Mouse (Mus musculus): ENCODE data around the gene Copb1. TPM values are rescaled to one million over a fixed set of nuclear protein-coding genes. Genes with fewer than 3 reads are reported as not detected.
"Not testable (repeated sequence)": the region's sequence is repeated elsewhere in the genome, so short reads cannot be mapped to it uniquely, and the experiment has no call there.

Copb1 gene
- polyA plus RNA-seq, 1 experiment from 2014 or later = 89.8 TPM

DNA sequence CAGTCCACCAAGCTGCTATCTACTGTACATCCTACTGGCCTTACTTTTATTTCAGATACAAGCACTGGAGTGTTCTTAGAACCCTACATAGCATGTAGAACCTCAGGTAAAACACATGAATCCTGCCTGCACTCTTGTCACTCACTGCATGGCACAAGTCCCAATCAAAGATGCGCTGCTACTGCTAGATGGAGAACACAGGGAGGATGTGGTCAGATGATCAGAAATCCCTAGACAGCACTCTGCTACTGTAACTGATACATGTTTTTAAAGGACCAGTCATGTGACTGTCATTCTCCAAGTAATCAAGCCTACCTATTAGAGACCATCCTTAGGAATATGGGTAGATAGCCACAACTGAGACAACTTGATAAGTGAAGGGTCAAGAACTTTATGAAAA is 44.7 kb downstream of the Copb1 start:
- Histone ChIP-seq H3K4me3 (no peak overlapping the region), H3K27me3 (ENCODE audit: poor library complexity, severe bottlenecking) (no peaks in the 10 kb centered on the region), H3K36me3 (replicated peaks) (peaks cover 25% of the 10 kb centered on the region), H3K4me1 (no peaks in the 10 kb centered on the region), H3K9me3 (no peaks in the 10 kb centered on the region), H3K27ac (no peak overlapping the region)
- 91% methylated on average over 1 of the region's 1 CpGs for WGBS
- DNase-seq (ENCODE audit: extremely low spot score, low spot score) = no peak

DNA sequence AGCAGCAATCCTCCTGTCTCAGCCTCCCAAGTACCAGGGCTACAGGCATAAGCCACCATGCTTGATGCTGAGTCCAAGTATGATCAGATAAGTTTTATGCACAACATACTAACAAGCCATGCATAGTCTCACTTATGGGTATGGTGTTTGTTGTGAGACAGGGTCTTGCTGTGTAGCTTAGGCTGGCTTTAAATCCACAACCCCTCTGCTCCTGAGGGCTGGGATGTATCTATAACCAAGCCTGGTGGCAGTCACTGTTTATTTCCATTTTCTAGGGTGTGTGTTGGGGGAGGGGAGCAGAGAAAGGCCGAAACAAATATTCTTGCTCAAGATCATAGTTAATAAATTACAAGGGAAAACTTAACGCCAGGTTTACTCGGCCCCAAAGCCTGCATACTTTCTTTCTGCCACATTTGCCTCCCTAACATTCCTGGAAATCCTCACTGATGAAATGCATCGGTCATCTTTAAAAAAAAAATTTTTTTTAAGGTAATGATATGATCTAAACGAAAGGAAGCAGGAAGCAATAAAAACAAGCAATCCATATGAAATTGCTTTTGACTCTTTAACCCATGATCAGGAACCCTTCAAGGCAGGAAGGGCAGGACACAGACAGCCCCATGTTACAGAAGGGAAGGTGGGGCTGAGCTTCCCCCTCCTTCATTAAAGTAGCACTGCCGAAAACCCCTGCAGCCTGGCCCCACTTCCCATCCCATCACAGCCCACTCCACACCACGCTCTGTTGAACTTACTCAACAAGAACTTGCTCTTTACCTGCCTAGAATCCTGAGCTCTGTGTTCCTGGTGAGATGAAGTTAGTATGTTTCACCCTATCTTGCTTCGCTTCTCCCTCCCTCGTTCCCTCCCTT is 50.8 kb downstream of the Copb1 start:
- Histone ChIP-seq H3K27me3 (ENCODE audit: poor library complexity, severe bottlenecking) (no peaks in the 10 kb centered on the region), H3K9me3 (no peaks in the 10 kb centered on the region), H3K36me3 (replicated peaks) (no peaks in the 10 kb centered on the region), H3K4me3 (no peak overlapping the region), H3K4me1 (no peaks in the 10 kb centered on the region), H3K27ac (no peak overlapping the region)
- no peak for DNase-seq (ENCODE audit: extremely low spot score, low spot score)
- WGBS = 80% methylated on average over 9 of the region's 9 CpGs

DNA sequence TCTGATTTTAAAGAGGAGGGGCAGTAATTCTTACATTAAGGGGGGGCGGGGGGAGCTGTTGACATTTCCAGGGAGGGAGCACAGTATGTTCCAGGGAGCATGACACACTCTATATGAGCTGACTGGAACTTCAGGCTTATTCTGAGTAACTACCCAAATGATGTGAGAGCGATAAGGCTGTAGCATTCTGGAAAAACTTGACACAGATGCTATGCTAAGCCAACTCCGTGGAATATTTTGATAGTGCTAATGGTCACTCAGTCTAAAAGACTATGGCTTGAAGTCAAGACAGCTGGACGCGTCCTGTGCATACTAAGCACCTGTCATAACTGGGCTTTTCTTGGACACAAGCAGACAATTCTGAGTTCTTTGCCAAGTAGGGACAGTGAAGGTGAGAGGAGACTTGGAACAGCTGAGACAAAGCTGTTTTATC is 51.5 kb downstream of the Copb1 start:
- no peak overlapping the region for H3K4me3 ChIP-seq
- 85% methylated on average over 5 of the region's 5 CpGs for WGBS
- DNase-seq (ENCODE audit: extremely low spot score, low spot score) = no peak
- H3K4me1 ChIP-seq = no peaks in the 10 kb centered on the region
- no peaks in the 10 kb centered on the region for H3K9me3 ChIP-seq
- H3K36me3 ChIP-seq (replicated peaks) = no peaks in the 10 kb centered on the region
- no peaks in the 10 kb centered on the region for H3K27me3 ChIP-seq (ENCODE audit: poor library complexity, severe bottlenecking)
- no peak overlapping the region for H3K27ac ChIP-seq

DNA sequence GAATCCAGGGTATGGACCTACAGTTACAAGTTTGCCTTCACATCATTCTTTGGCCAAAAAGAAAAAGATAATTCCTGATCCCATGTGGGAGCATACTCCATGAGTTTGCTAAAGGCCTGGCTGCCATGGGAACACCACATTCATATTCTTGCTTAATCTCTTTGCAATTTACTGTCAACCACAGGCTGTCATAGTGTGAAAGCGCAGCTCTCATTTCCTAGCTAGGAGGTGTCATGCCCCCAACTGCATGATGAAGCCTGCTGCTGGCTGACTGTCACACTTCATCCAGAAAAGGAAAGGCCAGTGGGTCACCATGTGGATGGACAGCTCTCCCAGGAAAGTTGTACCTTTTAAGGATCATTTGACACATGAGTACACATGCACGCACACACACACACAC is 53.9 kb downstream of the Copb1 start:
- no peaks in the 10 kb centered on the region for H3K36me3 ChIP-seq (replicated peaks)
- H3K27me3 ChIP-seq (ENCODE audit: poor library complexity, severe bottlenecking) = no peaks in the 10 kb centered on the region
- no peak overlapping the region for H3K4me3 ChIP-seq
- H3K27ac ChIP-seq = no peak overlapping the region
- H3K9me3 ChIP-seq = no peaks in the 10 kb centered on the region
- H3K4me1 ChIP-seq = no peaks in the 10 kb centered on the region
- 85% methylated on average over 2 of the region's 2 CpGs for WGBS
- no peak for DNase-seq (ENCODE audit: extremely low spot score, low spot score)

DNA sequence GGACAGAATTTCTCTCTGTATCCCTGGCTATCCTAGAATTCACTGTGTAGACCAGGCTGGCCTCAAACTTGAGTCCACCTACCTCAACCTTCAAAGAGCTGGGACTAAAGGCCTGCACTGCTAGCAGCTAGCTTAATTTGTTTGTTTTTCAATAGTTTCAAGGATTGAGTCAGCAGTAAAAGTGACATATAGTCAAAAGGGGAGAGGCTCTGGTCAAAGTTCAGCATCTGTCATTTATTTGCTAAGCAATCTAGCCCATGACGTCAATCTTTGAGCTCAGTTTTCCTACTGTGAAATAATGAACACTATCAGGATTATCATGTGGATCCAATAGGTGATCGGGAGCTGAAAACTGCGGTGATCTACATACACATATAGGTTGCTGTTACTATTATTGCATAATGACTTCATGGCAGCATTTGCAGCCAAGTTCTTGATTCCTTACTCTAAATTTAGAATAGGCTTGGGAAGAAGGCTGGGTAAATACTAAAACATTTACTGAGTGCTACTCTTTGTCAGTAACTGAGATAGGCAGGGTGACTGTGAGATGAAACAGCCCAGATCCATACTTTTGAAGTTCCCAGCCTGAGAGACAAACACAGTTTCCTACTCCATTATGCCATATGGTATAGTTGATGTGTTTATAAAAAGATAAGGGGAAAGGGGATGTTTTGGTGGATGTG is 54.9 kb downstream of the Copb1 start:
- H3K27ac ChIP-seq = no peak overlapping the region
- H3K27me3 ChIP-seq (ENCODE audit: poor library complexity, severe bottlenecking) = no peaks in the 10 kb centered on the region
- 82% methylated on average over 3 of the region's 3 CpGs for WGBS
- H3K9me3 ChIP-seq = no peaks in the 10 kb centered on the region
- H3K4me1 ChIP-seq = no peaks in the 10 kb centered on the region
- H3K4me3 ChIP-seq = no peak overlapping the region
- no peak for DNase-seq (ENCODE audit: extremely low spot score, low spot score)
- H3K36me3 ChIP-seq (replicated peaks) = no peaks in the 10 kb centered on the region

DNA sequence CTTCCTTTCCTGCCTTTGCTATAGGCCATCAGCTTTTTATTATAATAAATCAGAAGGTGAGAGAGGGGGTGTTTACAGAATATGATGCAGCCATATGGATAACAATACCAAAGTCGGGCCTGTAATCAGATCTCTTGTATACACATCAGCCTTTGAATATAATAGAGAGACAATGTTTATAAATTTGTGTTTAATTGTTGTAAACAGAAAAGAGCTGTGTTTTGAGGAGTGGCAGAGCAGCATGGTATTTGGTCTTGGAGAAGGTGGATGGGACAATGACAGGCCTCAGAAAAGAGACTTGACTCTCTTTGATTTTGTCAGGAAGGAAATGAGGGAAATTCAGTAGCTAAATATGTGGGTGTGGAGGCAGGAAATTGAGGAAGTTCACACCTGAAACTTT is 56.3 kb downstream of the Copb1 start:
- H3K9me3 ChIP-seq = no peaks in the 10 kb centered on the region
- no peaks in the 10 kb centered on the region for H3K4me1 ChIP-seq
- H3K27ac ChIP-seq = no peak overlapping the region
- H3K4me3 ChIP-seq = no peak overlapping the region
- no peaks in the 10 kb centered on the region for H3K36me3 ChIP-seq (replicated peaks)
- H3K27me3 ChIP-seq (ENCODE audit: poor library complexity, severe bottlenecking) = no peaks in the 10 kb centered on the region
- DNase-seq (ENCODE audit: extremely low spot score, low spot score) = no peak
- WGBS = 89% methylated on average over 1 of the region's 1 CpGs

DNA sequence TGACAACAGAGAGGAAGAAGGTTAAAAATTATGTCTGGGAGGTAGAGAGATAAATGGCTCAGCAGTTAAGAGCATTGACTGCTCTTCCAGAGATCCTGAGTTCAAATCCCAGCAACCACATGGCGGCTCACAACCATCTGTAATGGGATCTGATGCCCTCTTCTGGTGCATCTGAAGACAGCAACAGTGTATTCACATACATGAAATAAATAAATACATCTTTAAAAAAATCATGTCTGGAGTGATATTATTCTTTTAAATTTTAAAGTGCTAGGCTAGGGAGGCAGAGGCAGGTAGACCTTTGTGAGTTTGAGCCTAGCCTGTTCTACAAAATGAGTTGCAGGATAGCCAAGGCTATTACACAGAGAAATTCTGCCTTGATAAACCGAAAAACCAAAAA is 57.9 kb downstream of the Copb1 start:
- not testable (repeated sequence) for H3K36me3 ChIP-seq (replicated peaks); H3K27ac ChIP-seq; DNase-seq (ENCODE audit: extremely low spot score, low spot score); H3K4me1 ChIP-seq; H3K9me3 ChIP-seq; H3K4me3 ChIP-seq; H3K27me3 ChIP-seq (ENCODE audit: poor library complexity, severe bottlenecking)
- WGBS = 80% methylated on average over 2 of the region's 2 CpGs

DNA sequence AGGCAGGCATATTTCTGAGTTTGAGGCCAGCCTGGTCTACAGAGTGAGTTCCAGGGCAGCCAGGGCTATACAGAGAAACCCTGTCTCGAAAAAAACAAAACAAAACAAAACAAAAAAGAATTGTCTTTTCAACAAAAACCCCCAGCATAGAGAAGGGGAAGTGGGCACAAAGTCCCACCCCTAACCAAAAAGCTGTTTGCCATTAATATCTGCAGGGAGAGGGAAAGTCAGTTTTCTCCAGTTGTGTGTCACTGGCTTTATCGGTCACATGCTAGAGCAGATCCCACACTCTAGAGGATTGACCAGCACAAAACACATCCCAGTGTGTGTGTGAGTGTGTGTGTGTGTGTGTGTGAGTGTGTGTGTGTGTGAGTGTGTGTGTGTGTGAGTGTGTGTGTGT is 59.7 kb downstream of the Copb1 start:
- WGBS = 95% methylated on average over 2 of the region's 2 CpGs
- H3K4me3 ChIP-seq; DNase-seq (ENCODE audit: extremely low spot score, low spot score); H3K27ac ChIP-seq; H3K27me3 ChIP-seq (ENCODE audit: poor library complexity, severe bottlenecking); H3K36me3 ChIP-seq (replicated peaks); H3K9me3 ChIP-seq; H3K4me1 ChIP-seq: not testable (repeated sequence)

DNA sequence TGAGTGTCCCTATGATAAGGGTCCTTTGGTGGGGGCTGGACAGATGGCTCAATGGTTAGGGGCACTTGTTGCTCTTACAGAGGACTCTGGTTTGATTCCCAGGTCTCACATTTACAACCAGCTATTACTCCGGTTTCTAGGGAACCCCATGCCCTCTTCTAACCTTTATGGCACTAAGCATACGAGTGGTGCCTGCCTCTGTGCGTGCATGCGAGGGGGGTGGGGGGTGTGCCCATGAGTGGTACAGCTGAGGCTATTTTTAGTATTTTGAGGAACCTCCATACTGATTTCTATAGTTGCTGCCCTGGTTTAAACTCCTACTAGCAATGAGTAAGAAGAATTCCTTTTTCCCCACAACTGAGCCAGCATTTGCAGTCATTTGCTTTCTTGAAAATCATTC is 60.3 kb downstream of the Copb1 start:
- no peaks in the 10 kb centered on the region for H3K36me3 ChIP-seq (replicated peaks)
- no peak overlapping the region for H3K4me3 ChIP-seq
- H3K4me1 ChIP-seq = no peaks in the 10 kb centered on the region
- no peak overlapping the region for H3K27ac ChIP-seq
- 91% methylated on average over 4 of the region's 4 CpGs for whole genome bisulfite sequencing
- no peaks in the 10 kb centered on the region for H3K9me3 ChIP-seq
- no peak for DNase-seq (ENCODE audit: extremely low spot score, low spot score)
- H3K27me3 ChIP-seq (ENCODE audit: poor library complexity, severe bottlenecking) = no peaks in the 10 kb centered on the region

DNA sequence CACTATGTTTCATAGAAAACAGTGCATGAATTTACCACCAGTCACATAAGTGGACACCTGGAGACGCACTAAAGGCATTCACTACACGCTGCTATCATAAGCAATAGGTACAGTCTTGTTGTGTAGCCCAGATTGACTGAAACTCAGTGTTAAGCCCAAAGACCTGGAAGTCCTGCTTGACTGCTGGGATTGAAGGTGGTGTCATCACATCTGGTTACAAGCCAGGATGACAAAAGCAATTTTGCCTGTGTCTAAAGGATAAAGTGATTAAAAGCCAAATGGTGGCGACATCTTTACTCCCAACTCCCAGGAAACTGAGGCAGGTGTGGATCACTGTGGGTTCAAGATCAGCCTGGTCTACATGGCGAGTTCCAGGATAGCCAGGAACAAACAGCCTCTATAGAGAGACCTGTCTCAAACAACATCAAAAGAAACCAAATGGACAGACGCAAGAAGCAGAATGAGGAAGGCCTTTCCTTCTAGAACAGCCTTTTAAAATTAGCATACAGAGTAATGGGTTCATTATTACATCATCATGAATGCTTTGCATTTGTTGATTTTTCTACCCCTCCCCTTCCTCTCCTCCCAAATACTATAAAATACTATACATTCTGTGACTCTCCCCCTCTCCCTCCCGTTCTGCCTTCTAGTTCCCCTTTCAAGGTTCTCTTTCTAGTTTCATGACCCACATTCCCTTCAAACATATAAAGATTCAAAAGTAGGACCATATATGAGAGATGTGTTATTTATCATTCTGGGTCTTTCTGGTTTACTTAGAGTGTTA is 61.0 kb downstream of the Copb1 start:
- H3K9me3 ChIP-seq = no peaks in the 10 kb centered on the region
- WGBS = 88% methylated on average over 6 of the region's 6 CpGs

DNA sequence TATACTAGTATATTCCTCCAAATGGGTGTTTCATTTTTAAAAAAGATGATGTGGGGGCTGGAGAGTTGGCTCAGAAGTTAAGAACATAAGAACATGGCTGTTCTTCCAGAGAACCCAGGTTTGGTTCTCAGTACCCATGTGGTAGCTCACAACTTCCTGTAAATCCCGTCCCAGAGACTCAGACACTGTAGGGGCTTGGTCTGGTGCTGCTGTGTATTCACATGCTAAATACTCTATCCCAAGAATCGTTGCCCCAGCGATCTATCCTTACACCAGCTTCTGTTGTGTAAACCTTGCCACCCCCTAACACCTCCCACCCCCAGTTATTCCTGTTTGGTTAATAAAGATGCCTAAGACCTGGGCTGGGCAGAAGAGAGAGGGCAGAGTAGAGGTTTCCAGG is 61.9 kb downstream of the Copb1 start:
- 36% methylated on average over 3 of the region's 3 CpGs for WGBS
- Histone ChIP-seq H3K4me3 (no peak overlapping the region), H3K9me3 (no peaks in the 10 kb centered on the region), H3K4me1 (no peaks in the 10 kb centered on the region), H3K27ac (no peak overlapping the region), H3K36me3 (replicated peaks) (no peaks in the 10 kb centered on the region), H3K27me3 (ENCODE audit: poor library complexity, severe bottlenecking) (no peaks in the 10 kb centered on the region)
- no peak for DNase-seq (ENCODE audit: extremely low spot score, low spot score)

More for the DNA sequence above, 61.0 kb downstream of the Copb1 start:
- Histone ChIP-seq H3K27me3 (ENCODE audit: poor library complexity, severe bottlenecking) (no peaks in the 10 kb centered on the region), H3K36me3 (replicated peaks) (no peaks in the 10 kb centered on the region), H3K27ac (no peak overlapping the region), H3K4me1 (no peaks in the 10 kb centered on the region), H3K4me3 (no peak overlapping the region)
- no peak for DNase-seq (ENCODE audit: extremely low spot score, low spot score)

DNA sequence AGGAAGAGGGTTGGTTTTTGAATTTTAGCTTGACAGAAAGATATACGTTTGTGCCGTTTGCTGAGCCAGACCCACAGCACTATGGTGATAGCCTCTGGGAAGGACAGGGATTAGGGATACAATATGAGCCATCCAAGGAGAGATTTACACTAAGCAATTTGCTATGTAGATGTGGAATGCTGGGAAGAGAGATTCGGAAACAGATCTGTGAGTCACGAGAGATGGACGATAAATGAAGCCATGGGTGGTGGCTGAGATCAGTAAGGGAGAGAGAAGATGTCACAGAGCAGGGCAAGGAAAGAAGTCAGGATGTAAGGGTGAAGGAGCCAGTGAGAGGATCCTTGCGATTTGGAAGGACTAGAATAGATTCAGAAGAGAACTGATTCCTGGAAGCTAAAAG is 71.1 kb downstream of the Copb1 start:
- 79% methylated on average over 6 of the region's 6 CpGs for WGBS

DNA sequence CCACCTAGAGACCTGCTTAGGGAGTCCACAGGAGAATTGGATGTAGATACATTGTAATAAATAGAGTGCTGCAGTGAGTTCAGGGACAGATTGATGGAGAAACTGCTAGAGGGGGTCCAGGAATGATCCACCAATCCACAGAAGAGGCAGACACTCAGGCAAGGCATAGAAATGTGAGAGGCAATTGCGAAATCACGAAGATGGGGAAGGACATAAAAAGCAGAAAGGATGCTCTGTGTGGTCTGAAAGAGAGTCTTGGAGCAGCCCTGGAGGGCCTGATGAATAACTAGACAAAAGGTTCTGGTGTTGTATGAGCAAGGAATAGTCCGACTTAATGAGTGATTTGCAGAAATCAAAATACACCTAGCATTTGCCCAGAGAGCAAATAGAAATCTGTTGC is 71.8 kb downstream of the Copb1 start:
- Histone ChIP-seq H3K4me1 (peaks cover 8% of the 10 kb centered on the region; the same call in 1 of the 2 replicates), H3K27me3 (ENCODE audit: poor library complexity, severe bottlenecking) (no peaks in the 10 kb centered on the region), H3K4me3 (no peak overlapping the region), H3K9me3 (no peaks in the 10 kb centered on the region), H3K36me3 (replicated peaks) (no peaks in the 10 kb centered on the region), H3K27ac (no peak overlapping the region)
- WGBS = 93% methylated on average over 3 of the region's 3 CpGs
- DNase-seq (ENCODE audit: extremely low spot score, low spot score) = no peak

More for the DNA sequence above, 71.1 kb downstream of the Copb1 start:
- Histone ChIP-seq H3K4me3 (no peak overlapping the region), H3K27me3 (ENCODE audit: poor library complexity, severe bottlenecking) (no peaks in the 10 kb centered on the region), H3K36me3 (replicated peaks) (no peaks in the 10 kb centered on the region), H3K4me1 (peaks cover 8% of the 10 kb centered on the region; the same call in 1 of the 2 replicates), H3K9me3 (no peaks in the 10 kb centered on the region), H3K27ac (no peak overlapping the region)
- DNase-seq (ENCODE audit: extremely low spot score, low spot score) = no peak
